Mouse (Mus musculus) CH12.LX (cell line): Measurements from ENCODE around the gene Fgfr2. TPM values are rescaled to one million over a fixed set of nuclear protein-coding genes. Genes with fewer than 3 reads are reported as not detected.

ENCODE experiments used
- DNase-seq: peaks from one replicate; pipeline ENCODE4 v3.0.0-alpha.2; 2013; ENCODE audit errors: extremely low read depth
- H3K27ac ChIP-seq: 2 replicates; pipeline ENCODE4 v1.5.1; 2012; ENCODE audit warnings: low read depth, mild to moderate bottlenecking, control low read depth, moderate library complexity; ENCODE audit not compliant: insufficient read depth
- H3K27me3 ChIP-seq: replicated peaks from 2 replicates; pipeline ENCODE3; 2012; ENCODE audit warnings: inconsistent platforms
- H3K36me3 ChIP-seq, 2 experiments: replicated peaks in 1 of 2; 2 replicates each; pipeline versions ENCODE3 to v1.6.1; 2012; ENCODE audit warnings: inconsistent platforms in 1 of 2, low read length in 1 of 2, mild to moderate bottlenecking in 1 of 2, mixed read lengths in 1 of 2, moderate library complexity in 1 of 2; ENCODE audit not compliant: control insufficient read depth in 1 of 2, insufficient read depth in 1 of 2
- H3K4me1 ChIP-seq, 2 experiments: 2 replicates each; pipeline ENCODE4 v1.6.1; 2012; ENCODE audit warnings: inconsistent platforms in 1 of 2, moderate library complexity in 1 of 2; ENCODE audit not compliant: insufficient read depth in 2 of 2, control insufficient read depth in 1 of 2
- H3K4me2 ChIP-seq: 2 replicates; pipeline ENCODE4 v1.6.1; 2012; ENCODE audit warnings: low read depth, mild to moderate bottlenecking, control low read depth; ENCODE audit not compliant: poor library complexity, insufficient read depth, severe bottlenecking
- H3K4me3 ChIP-seq, 3 experiments: fragments of 150-350 bp in 1 of 3; sonication (generic) in 1 of 3; replicated peaks in 1 of 3; 2 replicates each; pipeline versions ENCODE3 to v1.5.1; 2011 to 2012; ENCODE audit warnings: low read depth in 2 of 3, low read length in 2 of 3, mild to moderate bottlenecking in 2 of 3, moderate library complexity in 2 of 3, control low read depth in 1 of 3, improper control_type of control experiment in 1 of 3, inconsistent platforms in 1 of 3, mixed read lengths in 1 of 3; ENCODE audit not compliant: poor library complexity in 1 of 3
- H3K79me2 ChIP-seq: replicated peaks from 2 replicates; pipeline ENCODE4 v1.6.1; 2012; ENCODE audit warnings: mild to moderate bottlenecking, moderate library complexity; ENCODE audit not compliant: control insufficient read depth, poor library complexity, insufficient read depth, severe bottlenecking; ENCODE audit errors: extremely low read depth
- H3K9ac ChIP-seq: 2 replicates; pipeline ENCODE4 v1.6.1; 2012; ENCODE audit warnings: low read depth, mild to moderate bottlenecking, control low read depth, moderate library complexity; ENCODE audit not compliant: insufficient read depth
- H3K9me3 ChIP-seq: replicated peaks from 2 replicates; pipeline ENCODE3; 2012; ENCODE audit warnings: low read length, inconsistent platforms, mixed read lengths
- CHD1 ChIP-seq: IDR thresholded peaks from 2 replicates; pipeline ENCODE4 v1.6.1; 2012; ENCODE audit warnings: low read depth, low read length, improper control_type of control experiment, inconsistent platforms
- CTCF ChIP-seq, 2 experiments: IDR thresholded peaks in 1 of 2; conservative IDR thresholded peaks in 1 of 2; 2 replicates each; pipeline ENCODE4 v1.5.1; 2011 to 2012; ENCODE audit warnings: low read depth in 2 of 2, low read length in 2 of 2, improper control_type of control experiment in 1 of 2, inconsistent platforms in 1 of 2, mild to moderate bottlenecking in 1 of 2, moderate library complexity in 1 of 2
- ELF1 ChIP-seq: IDR thresholded peaks from 2 replicates; pipeline ENCODE4 v1.6.1; 2014; ENCODE audit warnings: low read depth, mild to moderate bottlenecking, inconsistent platforms, low read length, improper control_type of control experiment
- EP300 ChIP-seq: IDR thresholded peaks from 2 replicates; pipeline ENCODE4 v1.6.1; 2011; ENCODE audit warnings: low read length, improper control_type of control experiment
- KAT2A ChIP-seq: IDR thresholded peaks from 2 replicates; pipeline ENCODE4 v1.6.1; 2012; ENCODE audit warnings: low read length, improper control_type of control experiment, inconsistent platforms; ENCODE audit not compliant: insufficient replicate concordance
- MAX ChIP-seq: IDR thresholded peaks from 2 replicates; pipeline ENCODE4 v1.6.1; 2011; ENCODE audit warnings: low read length, improper control_type of control experiment
- MEF2A ChIP-seq: IDR thresholded peaks from 2 replicates; pipeline ENCODE4 v1.6.1; 2014; ENCODE audit warnings: low read depth, mild to moderate bottlenecking, inconsistent platforms, low read length, improper control_type of control experiment, borderline replicate concordance
- MYC ChIP-seq: IDR thresholded peaks from 2 replicates; pipeline ENCODE4 v1.6.1; 2011; ENCODE audit warnings: low read depth, mild to moderate bottlenecking, improper control_type of control experiment, low read length
- NRF1 ChIP-seq: IDR thresholded peaks from 2 replicates; pipeline ENCODE4 v1.6.1; 2014; ENCODE audit warnings: low read depth, mild to moderate bottlenecking, inconsistent platforms, low read length, improper control_type of control experiment, moderate library complexity
- PAX5 ChIP-seq: IDR thresholded peaks from 2 replicates; pipeline ENCODE4 v1.6.1; 2012; ENCODE audit warnings: low read length, inconsistent platforms, mixed read lengths
- POLR2AphosphoS2 ChIP-seq: IDR thresholded peaks from 2 replicates; pipeline ENCODE4 v1.6.1; 2011; ENCODE audit warnings: low read depth, low read length, improper control_type of control experiment
- RAD21 ChIP-seq: IDR thresholded peaks from 2 replicates; pipeline ENCODE4 v1.6.1; 2011; ENCODE audit warnings: low read depth, mild to moderate bottlenecking, low read length, improper control_type of control experiment, moderate library complexity
- RCOR1 ChIP-seq: conservative IDR thresholded peaks from 2 replicates; pipeline ENCODE4 v1.6.1; 2012; ENCODE audit warnings: low read depth, mild to moderate bottlenecking, inconsistent platforms, low read length, improper control_type of control experiment
- SMC3 ChIP-seq: IDR thresholded peaks from 2 replicates; pipeline ENCODE4 v1.6.1; 2011; ENCODE audit warnings: low read depth, low read length, improper control_type of control experiment
- TBP ChIP-seq: conservative IDR thresholded peaks from 2 replicates; pipeline ENCODE4 v1.6.1; 2011; ENCODE audit warnings: low read depth, low read length, improper control_type of control experiment
- TCF12 ChIP-seq: IDR thresholded peaks from 2 replicates; pipeline ENCODE4 v1.6.1; 2014; ENCODE audit warnings: low read depth, mild to moderate bottlenecking, inconsistent platforms, low read length, improper control_type of control experiment
- USF1 ChIP-seq: IDR thresholded peaks from 2 replicates; pipeline ENCODE4 v1.6.1; 2014; ENCODE audit warnings: low read depth, mild to moderate bottlenecking, inconsistent platforms, low read length, improper control_type of control experiment
- USF2 ChIP-seq: conservative IDR thresholded peaks from 2 replicates; pipeline ENCODE4 v1.6.1; 2011; ENCODE audit warnings: low read depth, low read length, improper control_type of control experiment
- ZC3H11A ChIP-seq: IDR thresholded peaks from 2 replicates; pipeline ENCODE4 v1.6.1; 2012; ENCODE audit warnings: low read depth, mild to moderate bottlenecking, inconsistent platforms, low read length, improper control_type of control experiment
- ZMIZ1 ChIP-seq: IDR thresholded peaks from 2 replicates; pipeline ENCODE4 v1.6.1; 2012; ENCODE audit warnings: low read depth, mild to moderate bottlenecking, inconsistent platforms, low read length, improper control_type of control experiment
- ZNF384 ChIP-seq: IDR thresholded peaks from 2 replicates; pipeline ENCODE4 v1.6.1; 2012; ENCODE audit warnings: low read depth, low read length, improper control_type of control experiment, inconsistent platforms
- dilution Hi-C: fragments of 300-500 bp; cut with MboI; formaldehyde crosslinking; loops from 2 replicates; pipeline ENCODE4 v1.14.3; 2020; ENCODE audit warnings: low sequenced_read_pairs; ENCODE audit not compliant: extremely low pct_unique_long_range_greater_than_20kb, extremely low pct_ligation_motif_present
- in situ Hi-C: fragments of 300-500 bp; cut with MboI; formaldehyde crosslinking; loops from 3 replicates; pipeline ENCODE4 v1.14.3; 2019; ENCODE audit warnings: low sequenced_read_pairs, low pct_ligation_motif_present, low pct_unique_long_range_greater_than_20kb, mixed read lengths
- polyA plus RNA-seq: library from polyadenylated mRNA; unstranded; fragments of >175 nt; gene quantifications from 2 replicates; pipeline ENCODE4 v1.2.1, GENCODE M21; 2012; ENCODE audit warnings: low read depth; ENCODE audit not compliant: insufficient read length
- total RNA-seq, 2 experiments: library from RNA; depleted of rRNA; stranded (reverse); fragments of 300-350 nt in 1 of 2; fragments of >200 nt in 1 of 2; gene quantifications; 2 replicates each; pipeline ENCODE4 v1.2.3; 2012 to 2014

The Fgfr2 gene
- total and polyA plus RNA-seq, 3 experiments = not detected

DNA sequence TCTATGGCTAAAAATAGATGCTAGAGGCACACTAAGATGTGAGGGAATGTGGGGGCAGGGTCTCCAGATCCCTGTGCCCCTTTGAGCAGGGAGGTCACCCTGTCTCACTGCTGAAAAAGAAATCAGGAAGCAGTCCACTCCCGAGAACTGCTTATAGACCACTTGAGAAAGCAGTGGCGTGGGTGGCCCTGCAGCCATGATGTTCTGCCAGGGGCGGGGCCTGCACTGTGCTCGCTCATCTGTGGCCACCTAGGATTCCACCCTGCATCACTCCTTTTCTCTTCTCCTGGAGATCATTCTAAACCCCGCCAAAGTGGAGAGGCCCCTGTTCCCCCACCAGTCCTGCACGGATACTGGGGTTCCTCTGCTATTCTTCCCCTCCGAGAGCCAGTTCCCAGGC, 733.7 kb downstream of the Fgfr2 start:
- Histone ChIP-seq H3K79me2 (no peaks in the 10 kb centered on the region), H3K4me2 (peak overlapping the region; percentile 14; the same call in 1 of the 2 replicates), H3K27ac (no peak overlapping the region), H3K36me3 (no peaks in the 10 kb centered on the region), H3K9me3 (no peaks in the 10 kb centered on the region), H3K9ac (no peak overlapping the region), H3K4me1 (peaks cover 2 to 19% of the 10 kb centered on the region in 2 experiments), H3K4me3 (no peak overlapping the region), H3K27me3 (peaks cover 86% of the 10 kb centered on the region)
- no peak for DNase-seq
- in situ Hi-C loops (no loop called here), dilution Hi-C loops (no loop called here)
- TF ChIP-seq KAT2A = no peak
- no peak for TF ChIP-seq PAX5
- no peak for TF ChIP-seq POLR2AphosphoS2
- TF ChIP-seq SMC3 = no peak
- TF ChIP-seq CHD1 = no peak
- TF ChIP-seq RAD21 = no peak
- TF ChIP-seq MAX = no peak
- no peak for TF ChIP-seq RCOR1
- no peak for TF ChIP-seq MEF2A

DNA sequence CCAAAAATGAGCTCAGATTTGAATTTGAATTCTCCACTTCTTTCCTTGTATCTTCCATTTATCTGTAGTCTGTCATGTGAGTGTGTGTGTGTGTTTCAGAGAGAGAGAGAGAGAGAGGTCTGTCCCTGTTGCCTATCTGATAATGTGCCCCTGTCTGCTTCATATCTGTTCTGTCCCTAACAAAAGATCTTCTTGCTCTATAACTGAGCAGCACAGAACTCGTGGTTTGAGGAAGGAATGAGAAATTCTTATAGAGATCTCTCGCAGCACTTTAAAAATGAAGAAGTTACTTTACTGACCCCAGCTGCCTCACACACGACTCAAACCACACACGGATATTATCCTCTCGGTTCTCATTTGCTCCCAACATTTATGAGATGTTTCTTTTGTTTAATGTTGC, 735.6 kb downstream of the Fgfr2 start:
- TF ChIP-seq ZNF384 (no peak), POLR2AphosphoS2 (no peak), RAD21 (no peak), USF1 (no peak), ZMIZ1 (no peak), CTCF (conservative IDR thresholded peaks at IDR 0.05 in 1 of 2, IDR thresholded peaks at IDR 0.05 in 1 of 2; ENCODE audit: low read depth in 2 of 2, low read length in 2 of 2) (no peak), TCF12 (no peak), EP300 (no peak), USF2 (no peak), MYC (no peak), TBP (no peak), PAX5 (no peak), ZC3H11A (no peak), NRF1 (no peak), ELF1 (no peak)
- peaks cover 2 to 19% of the 10 kb centered on the region in 2 experiments for H3K4me1 ChIP-seq
- no peak overlapping the region for H3K27ac ChIP-seq
- H3K9me3 ChIP-seq = no peaks in the 10 kb centered on the region
- no peaks in the 10 kb centered on the region for H3K36me3 ChIP-seq
- dilution Hi-C loops = no loop called here
- no peaks in the 10 kb centered on the region for H3K79me2 ChIP-seq
- in situ Hi-C loops = no loop called here
- DNase-seq = no peak
- no peak overlapping the region for H3K9ac ChIP-seq
- H3K4me2 ChIP-seq = no peak overlapping the region
- peaks cover 82% of the 10 kb centered on the region for H3K27me3 ChIP-seq
- no peak overlapping the region for H3K4me3 ChIP-seq
